Mouse (Mus musculus) kidney, embryonic 14.5 days (tissue): ENCODE results near the gene Pif1. TPM values are rescaled to one million over a fixed set of nuclear protein-coding genes. Genes with fewer than 3 reads are reported as not detected.

Experiments
- ATAC-seq: fragments of 200-750 bp; cut with Nextera tagmentation; 2 replicates; pipeline ENCODE4 v1.8.0; 2017; ENCODE audit warnings: moderate number of reproducible peaks, mild to moderate bottlenecking, moderate TSS enrichment, moderate library complexity; ENCODE audit not compliant: low FRiP score, low TSS enrichment
- H3K27ac ChIP-seq: fragments of 300-500 bp; sonication (generic); 2 replicates; pipeline ENCODE4 v1.5.1; 2014; ENCODE audit warnings: low read depth, mild to moderate bottlenecking, low read length, moderate library complexity, mixed read lengths
- H3K27me3 ChIP-seq: fragments of 300-500 bp; sonication (generic); 2 replicates; pipeline ENCODE4 v1.6.1; 2014; ENCODE audit warnings: mild to moderate bottlenecking, low read length; ENCODE audit not compliant: control insufficient read depth, insufficient read depth
- H3K36me3 ChIP-seq: fragments of 300-500 bp; sonication (generic); 2 replicates; pipeline ENCODE4 v1.6.1; 2014; ENCODE audit warnings: low read length, mixed read lengths; ENCODE audit not compliant: control insufficient read depth, insufficient read depth
- H3K4me1 ChIP-seq: fragments of 300-500 bp; sonication (generic); 2 replicates; pipeline ENCODE4 v1.6.1; 2014; ENCODE audit warnings: low read length, mixed read lengths; ENCODE audit not compliant: control insufficient read depth, insufficient read depth
- H3K4me2 ChIP-seq: fragments of 300-500 bp; sonication (generic); replicated peaks from 2 replicates; pipeline ENCODE4 v1.6.1; 2014; ENCODE audit warnings: low read depth, mild to moderate bottlenecking, low read length
- H3K4me3 ChIP-seq: fragments of 300-500 bp; sonication (generic); 2 replicates; pipeline ENCODE4 v1.5.1; 2014; ENCODE audit warnings: mild to moderate bottlenecking, low read length
- H3K9ac ChIP-seq: fragments of 300-500 bp; sonication (generic); 2 replicates; pipeline ENCODE4 v1.6.1; 2014; ENCODE audit warnings: low read depth, mild to moderate bottlenecking, low read length, moderate library complexity
- H3K9me3 ChIP-seq: fragments of 300-500 bp; sonication (generic); 2 replicates; pipeline ENCODE4 v1.6.1; 2016; ENCODE audit warnings: low read length; ENCODE audit not compliant: control insufficient read depth
- WGBS: fragments of 180-500 bp; shearing (Covaris S2); extraction: QIAGEN DNeasy Blood & Tissue Kit; methylation state at CpG from one replicate; pipeline ENCODE4 v1.1.7; 2014; 5-methylcytosine and 5-hydroxymethylcytosine counted together
- polyA plus RNA-seq: library from polyadenylated mRNA; unstranded; fragments of >200 nt; fragmentation: Nextera tagmentation; extraction: Ambion mirVana; gene quantifications from 2 replicates; pipeline ENCODE4 v1.2.1, GENCODE M21; 2014

Pif1 gene
- polyA plus RNA-seq, 1 experiment from 2014 or later = 12.5 TPM

DNA sequence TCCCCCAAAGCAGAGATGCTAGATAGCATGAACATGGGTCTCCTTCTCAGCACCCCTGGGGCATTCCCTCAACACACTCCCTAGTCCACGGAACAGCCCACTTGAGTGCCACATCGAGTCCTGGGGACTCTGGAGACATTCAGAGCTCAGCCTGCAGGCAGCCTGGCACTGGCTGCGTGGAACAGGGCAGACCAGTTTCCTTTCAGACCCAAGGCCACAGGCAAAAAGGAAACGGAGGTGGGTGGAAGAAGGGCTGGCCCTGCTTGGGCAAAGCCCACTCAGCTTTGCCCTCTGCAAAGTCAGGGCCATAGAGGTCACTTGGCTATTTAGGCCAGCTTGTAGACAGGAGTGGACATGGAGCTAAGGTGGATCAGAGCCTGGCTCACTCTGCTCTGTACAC is 39.1 kb upstream of the Pif1 start:
- Histone ChIP-seq H3K36me3 (no peaks in the 10 kb centered on the region), H3K4me1 (peaks cover 17% of the 10 kb centered on the region; the same call in 1 of the 2 replicates), H3K9ac (no peak overlapping the region), H3K4me2 (no peak overlapping the region), H3K27me3 (no peaks in the 10 kb centered on the region), H3K9me3 (no peaks in the 10 kb centered on the region), H3K4me3 (no peak overlapping the region), H3K27ac (no peak overlapping the region)
- no peak for ATAC-seq
- 65% methylated on average over 4 of the region's 4 CpGs for WGBS

DNA sequence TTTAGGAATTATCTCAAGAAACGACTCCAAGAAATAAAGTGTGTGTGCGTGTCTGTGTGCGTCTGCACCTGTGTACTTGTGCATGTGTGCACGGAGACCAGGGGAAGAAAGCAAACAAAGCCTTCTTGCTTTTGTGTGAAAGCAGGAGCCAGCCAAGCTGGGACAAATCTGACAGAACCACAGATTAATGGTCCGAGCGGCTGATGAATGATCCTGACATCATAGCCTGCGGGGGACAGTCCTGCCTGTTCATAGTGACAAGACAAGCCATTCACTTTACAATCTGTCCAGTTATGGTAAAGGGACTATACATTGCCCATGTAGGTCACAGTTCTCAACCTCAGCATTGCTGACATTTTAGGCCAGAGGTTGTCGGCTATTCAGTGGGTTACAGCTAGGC is 38.6 kb upstream of the Pif1 start:
- Histone ChIP-seq H3K36me3 (no peaks in the 10 kb centered on the region), H3K4me1 (peaks cover 17% of the 10 kb centered on the region; the same call in 1 of the 2 replicates), H3K9ac (no peak overlapping the region), H3K9me3 (no peaks in the 10 kb centered on the region), H3K27me3 (no peaks in the 10 kb centered on the region), H3K27ac (no peak overlapping the region), H3K4me3 (no peak overlapping the region), H3K4me2 (no peak overlapping the region)
- 51% methylated on average over 8 of the region's 8 CpGs for WGBS
- ATAC-seq = no peak

DNA sequence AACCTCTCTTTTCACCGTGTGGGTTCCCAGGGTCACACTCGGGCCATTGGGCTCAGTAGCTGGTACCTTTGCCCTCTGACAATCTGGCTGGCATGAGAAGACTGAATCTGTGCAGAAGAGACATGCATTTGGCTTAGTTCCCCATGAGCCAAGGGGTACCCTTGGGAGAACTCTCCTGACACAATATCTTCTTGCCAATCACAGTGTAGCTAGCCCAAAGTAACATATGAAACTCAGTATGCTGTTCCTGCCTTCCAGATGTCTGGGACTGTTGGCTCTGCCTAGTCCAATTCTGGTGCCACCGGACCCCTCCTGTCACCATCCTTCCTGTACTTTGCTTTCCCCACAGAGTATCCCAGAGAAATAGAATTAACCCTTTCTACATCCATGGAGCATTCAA is 37.8 kb upstream of the Pif1 start:
- H3K27me3 ChIP-seq = no peaks in the 10 kb centered on the region
- H3K9me3 ChIP-seq = no peaks in the 10 kb centered on the region
- no peak overlapping the region for H3K27ac ChIP-seq
- H3K4me2 ChIP-seq = no peak overlapping the region
- WGBS = 83% methylated on average over 3 of the region's 3 CpGs
- peaks cover 17% of the 10 kb centered on the region; the same call in 1 of the 2 replicates for H3K4me1 ChIP-seq
- ATAC-seq = no peak
- no peak overlapping the region for H3K4me3 ChIP-seq
- peaks cover 4% of the 10 kb centered on the region; the same call in 1 of the 2 replicates for H3K36me3 ChIP-seq
- no peak overlapping the region for H3K9ac ChIP-seq

DNA sequence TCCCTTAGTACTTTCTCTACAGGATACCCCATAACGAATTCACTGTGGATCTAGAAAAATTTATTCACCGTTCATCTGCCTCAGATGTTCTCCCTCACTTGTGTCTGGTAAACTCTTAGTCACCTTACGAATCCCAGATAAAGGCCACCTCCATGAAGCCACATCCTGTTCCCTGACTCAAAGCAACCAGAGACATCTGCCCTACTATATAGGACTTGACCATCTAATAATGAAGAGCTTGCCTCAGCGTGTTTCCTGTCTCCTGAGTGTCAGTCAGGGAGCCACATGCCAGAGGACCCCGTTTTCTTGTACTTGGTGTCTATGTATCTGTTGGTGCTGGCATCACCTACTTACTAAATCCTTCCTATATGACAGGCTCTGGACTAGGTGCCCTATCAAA is 37.3 kb upstream of the Pif1 start:
- Histone ChIP-seq H3K9ac (no peak overlapping the region), H3K27ac (0 out of 2 replicates have a peak overlapping the region, but pooled peaks have one; percentile 94), H3K9me3 (no peaks in the 10 kb centered on the region), H3K4me2 (no peak overlapping the region), H3K4me3 (no peak overlapping the region), H3K4me1 (peaks cover 21% of the 10 kb centered on the region), H3K27me3 (no peaks in the 10 kb centered on the region), H3K36me3 (peaks cover 7% of the 10 kb centered on the region; the same call in 1 of the 2 replicates)
- WGBS = 84% methylated on average over 5 of the region's 5 CpGs
- ATAC-seq = no peak

DNA sequence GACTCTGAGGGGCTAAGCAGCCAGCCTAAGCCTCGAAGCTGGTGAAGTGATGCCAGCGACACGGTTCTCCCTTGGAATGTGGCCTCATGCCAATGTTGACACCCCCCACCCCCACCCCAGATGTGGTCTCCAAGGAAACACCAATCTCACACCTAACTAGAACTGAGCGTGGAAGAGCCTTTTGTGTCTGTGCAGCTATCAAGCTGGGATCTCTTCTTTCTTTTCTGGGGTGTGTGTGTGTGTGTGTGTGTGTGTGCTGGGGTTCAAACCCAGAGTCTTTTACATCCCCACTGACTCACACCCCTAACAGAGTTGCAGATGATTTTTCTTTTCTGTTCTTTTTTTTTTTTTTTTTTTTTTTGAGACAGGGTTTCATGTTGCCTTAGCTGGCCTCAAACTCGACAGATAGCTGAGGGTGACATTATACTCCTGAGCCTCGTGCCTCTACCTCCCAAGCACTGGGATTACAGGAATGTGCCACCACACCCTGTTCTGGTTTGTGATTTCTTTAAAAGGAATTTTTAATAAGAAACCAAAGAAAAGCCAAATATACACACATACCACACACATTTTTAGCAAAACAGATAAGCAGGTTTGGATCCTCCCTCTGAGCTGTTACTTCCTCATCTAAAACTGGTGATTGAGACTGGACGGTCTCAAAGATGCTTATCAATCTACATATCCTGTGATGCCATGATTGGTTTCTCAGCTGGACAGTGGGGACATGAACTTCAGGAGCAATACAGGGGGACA is 36.7 kb upstream of the Pif1 start:
- no peak overlapping the region for H3K9ac ChIP-seq
- H3K9me3 ChIP-seq = no peaks in the 10 kb centered on the region
- no peak overlapping the region for H3K4me2 ChIP-seq
- no peak for ATAC-seq
- peak overlapping the region; percentile 94 for H3K27ac ChIP-seq
- H3K36me3 ChIP-seq = peaks cover 7% of the 10 kb centered on the region; the same call in 1 of the 2 replicates
- whole genome bisulfite sequencing = 32% methylated on average over 7 of the region's 7 CpGs
- H3K4me3 ChIP-seq = no peak overlapping the region
- peaks cover 25% of the 10 kb centered on the region for H3K4me1 ChIP-seq
- H3K27me3 ChIP-seq = no peaks in the 10 kb centered on the region

DNA sequence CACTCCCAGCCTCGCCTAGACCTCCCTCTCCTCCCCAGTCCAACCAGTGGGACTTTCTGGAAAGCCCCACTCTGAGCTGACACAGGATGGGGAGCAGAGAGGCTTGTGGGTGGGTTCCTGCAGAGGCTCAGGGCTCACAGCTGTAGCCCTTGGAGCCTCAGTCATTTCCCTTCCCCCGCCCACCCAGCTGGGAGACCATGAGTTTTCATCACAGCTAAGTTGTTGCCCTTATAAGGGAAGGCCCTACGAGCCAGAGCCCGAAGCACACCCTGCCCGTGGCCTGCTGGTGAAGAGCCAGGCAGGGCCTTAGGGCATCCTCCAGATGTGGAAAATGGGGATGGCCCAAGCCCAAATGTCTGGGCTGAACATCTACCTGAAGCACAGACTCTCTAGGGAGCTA is 35.9 kb upstream of the Pif1 start:
- H3K27ac ChIP-seq = peak overlapping the region; percentile 94
- no peak overlapping the region for H3K4me2 ChIP-seq
- 0 out of 2 replicates have a peak overlapping the region, but pooled peaks have one; percentile 28 for H3K9ac ChIP-seq
- H3K9me3 ChIP-seq = no peaks in the 10 kb centered on the region
- H3K4me3 ChIP-seq = no peak overlapping the region
- H3K36me3 ChIP-seq = peaks cover 8% of the 10 kb centered on the region; the same call in 1 of the 2 replicates
- ATAC-seq = peak; percentile 81
- WGBS = 10% methylated on average over 5 of the region's 5 CpGs
- H3K27me3 ChIP-seq = no peaks in the 10 kb centered on the region
- peaks cover 25% of the 10 kb centered on the region for H3K4me1 ChIP-seq

DNA sequence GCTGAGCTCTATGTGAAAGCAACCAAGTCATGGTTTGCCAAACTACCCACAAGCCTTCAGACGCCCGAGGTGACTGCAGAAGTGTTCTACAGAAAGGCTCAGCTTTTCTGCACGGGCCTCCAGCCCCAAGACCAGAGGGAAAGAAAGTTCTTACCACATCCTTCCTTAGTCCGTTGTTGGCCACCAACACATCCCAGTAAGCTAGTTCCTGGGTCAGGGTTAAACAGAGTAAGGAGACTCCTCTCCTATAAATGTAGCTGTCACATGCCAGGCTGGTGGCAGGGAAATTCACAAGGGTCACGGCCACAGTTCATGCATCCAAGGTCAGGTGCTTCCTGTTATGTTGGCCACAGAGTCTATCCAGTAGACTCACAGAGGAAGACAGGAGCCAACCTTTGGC is 34.8 kb upstream of the Pif1 start:
- peaks cover 25% of the 10 kb centered on the region for H3K4me1 ChIP-seq

DNA sequence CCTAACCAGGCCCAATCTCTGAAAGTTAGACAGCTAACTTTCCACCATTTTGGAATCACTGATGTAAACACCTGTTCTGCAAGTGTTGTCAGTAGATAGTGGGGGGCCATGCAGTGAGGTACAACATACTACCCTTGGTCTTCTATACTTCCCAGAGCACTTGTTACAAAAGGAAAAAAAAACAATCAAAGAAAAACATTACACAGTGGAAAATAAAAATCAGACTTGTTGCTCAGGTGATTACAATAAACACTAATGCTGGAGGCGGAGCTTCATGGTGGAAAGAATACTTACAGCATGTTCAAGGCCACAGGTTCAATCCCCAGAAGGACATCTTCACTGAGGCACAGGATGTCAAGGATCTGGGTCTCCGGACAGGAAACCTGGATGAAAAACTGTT is 34.2 kb upstream of the Pif1 start:
- WGBS = 86% methylated on average over 2 of the region's 2 CpGs
- no peak overlapping the region for H3K9ac ChIP-seq
- no peak overlapping the region for H3K4me3 ChIP-seq
- no peak overlapping the region for H3K4me2 ChIP-seq
- no peak overlapping the region for H3K27ac ChIP-seq
- peaks cover 25% of the 10 kb centered on the region for H3K4me1 ChIP-seq
- no peak for ATAC-seq
- H3K27me3 ChIP-seq = no peaks in the 10 kb centered on the region
- H3K36me3 ChIP-seq = peaks cover 25% of the 10 kb centered on the region
- no peaks in the 10 kb centered on the region for H3K9me3 ChIP-seq

More for the DNA sequence above, 34.8 kb upstream of the Pif1 start:
- ATAC-seq = no peak
- H3K9ac ChIP-seq = no peak overlapping the region
- H3K36me3 ChIP-seq = peaks cover 19% of the 10 kb centered on the region; the same call in 1 of the 2 replicates
- 79% methylated on average over 5 of the region's 5 CpGs for WGBS
- H3K9me3 ChIP-seq = no peaks in the 10 kb centered on the region
- no peak overlapping the region for H3K4me3 ChIP-seq
- H3K4me2 ChIP-seq = no peak overlapping the region
- H3K27ac ChIP-seq = peak overlapping the region; percentile 94; the same call in 1 of the 2 replicates
- no peaks in the 10 kb centered on the region for H3K27me3 ChIP-seq

DNA sequence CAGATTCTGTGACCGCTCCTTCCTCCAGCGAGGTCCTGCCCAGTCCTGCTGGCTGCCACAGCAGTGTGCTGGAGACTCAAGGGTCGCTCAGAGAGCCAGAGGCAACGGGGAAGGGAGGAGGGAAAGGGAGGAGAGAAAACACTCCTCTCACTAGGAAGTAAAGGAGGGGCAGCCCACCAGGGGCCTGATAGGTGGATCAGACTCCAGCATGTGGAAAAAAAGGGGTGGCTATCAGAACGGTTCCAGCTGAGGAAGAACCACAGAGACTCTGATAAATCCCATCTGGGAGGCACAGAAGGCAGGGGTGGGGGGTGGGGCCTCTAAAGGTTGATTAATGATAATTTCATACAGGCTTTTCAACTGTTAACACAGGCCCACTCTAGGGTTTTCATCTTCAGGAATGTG is 32.0 kb upstream of the Pif1 start:
- H3K4me3 ChIP-seq = no peak overlapping the region
- H3K27me3 ChIP-seq = no peaks in the 10 kb centered on the region
- peaks cover 19% of the 10 kb centered on the region for H3K4me1 ChIP-seq
- peak overlapping the region; percentile 77 for H3K27ac ChIP-seq
- peak overlapping the region; percentile 34; the same call in 1 of the 2 replicates for H3K9ac ChIP-seq
- WGBS = 8% methylated on average over 5 of the region's 5 CpGs
- H3K36me3 ChIP-seq = peaks cover 38% of the 10 kb centered on the region
- no peak overlapping the region; the same call in 1 of the 2 replicates for H3K4me2 ChIP-seq
- H3K9me3 ChIP-seq = no peaks in the 10 kb centered on the region
- ATAC-seq = peak; percentile 75
